ENCODE assay signal across 13 mouse cellular contexts in genomic region chr11:34000416-34000815, GRCm38 (mm10). TPM values are rescaled to one million over a fixed set of nuclear protein-coding genes. Genes with fewer than 3 reads are reported as not detected.
"Had no signal": no experiment of that assay in that cellular context is flagged by ENCODE, and none has a peak within 500 bp of the region (broad histone marks: within the 10 kb centered on the region; RNA-seq: fewer than 3 reads in every experiment).

No protein-coding gene starts in this region.

- ATAC-seq: midbrain, embryonic 15.5 days had no signal

- DNase-seq: kidney, adult 11 months; kidney, postnatal 25 days; layer of hippocampus, postnatal 36 days; liver, embryonic 13.5 days; lung, adult 2 months; lung, postnatal 14 days; lung, postnatal 4 days; right cerebral cortex, adult 18-20 months; thymus, postnatal 36 days had no signal

RNA-seq across cellular contexts. Expression of gene Kcnip1, which starts 7.5 kb away (rescaled TPM):
- total RNA-seq: liver, adult 2 months had no signal
- polyA plus RNA-seq: liver, adult 2 months; spleen, adult 2 months had no signal

RNA-seq across cellular contexts. Expression of gene Kcnmb1, which starts 37.6 kb away (rescaled TPM):
- total RNA-seq: liver, adult 2 months; megakaryocyte, adult 5-6 weeks had no signal
